Mouse (Mus musculus) left cerebral cortex, postnatal 14 days (tissue): ENCODE results near the gene Brd3. TPM values are rescaled to one million over a fixed set of nuclear protein-coding genes. Genes with fewer than 3 reads are reported as not detected.

ENCODE experiments used
- DNase-seq, 2 experiments: peaks; one replicate each; pipeline ENCODE4 v3.0.0; 2021 to 2022; ENCODE audit warnings: low spot score in 2 of 2, mixed read lengths in 1 of 2
- intact Hi-C: fragments of 180-260 bp; cut with DNase I; formaldehyde crosslinking; loops from one replicate; pipeline ENCODE4 v1.15.1; 2025
- microRNA-seq, 2 experiments: library from miRNA; unstranded; fragments of <30 nt; microRNA quantifications; one replicate each; pipeline ENCODE4 v1.2.0; 2022
- total RNA-seq, 2 experiments: library from RNA; stranded (reverse); gene quantifications; 2 replicates each; pipeline ENCODE4 v1.2.3; 2021

Gene Brd3
- total RNA-seq, 2 experiments from 2014 or later = 61.3 to 64.0 TPM

DNA sequence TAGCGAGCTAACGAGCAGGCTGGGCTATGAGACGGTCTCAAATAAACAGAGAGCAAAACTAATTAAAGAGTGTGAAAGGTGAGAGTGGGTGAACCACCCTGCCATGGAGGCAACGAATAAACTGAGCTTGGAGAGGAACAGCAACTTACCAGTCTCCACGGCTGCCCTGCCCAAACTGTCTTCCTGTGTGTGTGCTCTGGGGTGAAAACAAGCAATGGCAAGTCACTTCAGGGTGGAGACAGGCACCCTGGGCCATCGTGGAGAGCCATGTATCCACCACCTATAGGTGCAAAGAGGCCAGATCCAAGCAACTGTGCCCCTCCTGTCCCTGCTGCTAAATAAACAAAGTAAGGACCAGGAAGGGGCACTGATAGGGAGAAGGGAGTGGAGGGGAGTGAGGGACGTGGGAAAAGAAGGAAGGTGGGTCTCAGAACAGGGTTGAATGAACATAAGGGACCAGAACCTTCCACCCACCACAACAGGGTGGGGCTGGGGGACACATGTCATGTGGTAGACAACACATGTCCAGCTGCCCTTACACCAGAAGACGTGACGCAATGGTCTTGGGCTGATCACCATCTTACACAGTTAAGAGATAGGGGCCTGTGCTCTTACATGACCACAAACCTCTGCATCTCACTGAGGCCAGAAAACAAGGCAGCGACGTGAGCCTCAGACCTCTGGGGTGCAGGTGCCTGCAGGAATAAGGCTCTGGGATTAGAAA lies 92.2 kb downstream of the Brd3 start:
- intact Hi-C loops = no loop called here
- DNase-seq = no peak

DNA sequence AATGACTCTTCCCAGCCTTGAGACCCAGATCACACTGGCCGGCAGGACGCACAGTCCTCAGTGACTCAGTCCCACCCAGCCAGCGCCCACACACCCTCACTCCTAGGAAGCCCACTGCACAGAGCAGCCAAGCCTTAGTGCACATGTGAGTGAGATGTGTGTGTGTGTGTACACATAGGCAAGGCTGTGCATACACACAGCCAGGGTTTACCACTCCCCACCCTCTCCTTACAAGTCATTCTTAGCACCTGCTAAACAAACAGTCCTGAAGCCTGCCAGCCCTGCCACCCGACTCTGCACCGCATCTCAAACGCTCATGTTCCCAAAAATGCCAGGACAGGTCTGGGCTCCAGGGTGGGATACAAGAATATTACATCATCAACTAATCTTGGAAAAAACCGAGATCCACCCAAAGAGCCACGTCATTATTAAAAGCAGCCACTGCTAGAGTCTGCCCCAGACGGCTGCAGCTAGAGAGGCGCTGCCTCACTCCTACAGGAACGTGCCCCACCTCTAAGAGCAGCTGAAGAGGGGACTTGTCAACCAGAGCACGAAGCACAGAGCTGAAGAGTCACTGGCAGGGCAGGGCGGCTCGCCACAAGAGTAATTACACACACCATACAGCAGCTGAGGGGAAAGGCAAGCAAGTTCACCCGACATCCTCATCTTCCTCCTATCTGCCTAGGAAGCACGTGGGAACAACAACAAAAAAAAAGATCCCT lies 93.4 kb downstream of the Brd3 start:
- intact Hi-C loops = no loop called here
- peak; percentile 21 to 61 for DNase-seq

DNA sequence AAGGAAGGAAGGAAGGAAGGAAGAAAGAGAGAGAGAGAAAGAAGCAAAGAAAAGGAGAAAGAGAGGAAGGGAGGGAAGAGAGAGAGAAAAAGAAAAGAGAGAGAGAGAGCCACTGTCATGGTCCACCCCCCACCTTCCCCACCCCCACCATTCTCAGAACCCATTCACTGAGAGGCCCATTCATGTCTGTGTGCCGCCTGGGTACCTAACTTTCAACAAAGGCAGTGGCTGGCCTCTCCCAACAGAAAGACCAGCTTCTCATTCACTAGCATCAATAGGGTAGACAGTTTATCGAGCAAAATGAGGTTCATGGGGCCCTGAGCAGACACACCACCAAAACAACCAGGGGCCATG lies 93.9 kb downstream of the Brd3 start:
- intact Hi-C loops = no loop called here
- DNase-seq = no peak

DNA sequence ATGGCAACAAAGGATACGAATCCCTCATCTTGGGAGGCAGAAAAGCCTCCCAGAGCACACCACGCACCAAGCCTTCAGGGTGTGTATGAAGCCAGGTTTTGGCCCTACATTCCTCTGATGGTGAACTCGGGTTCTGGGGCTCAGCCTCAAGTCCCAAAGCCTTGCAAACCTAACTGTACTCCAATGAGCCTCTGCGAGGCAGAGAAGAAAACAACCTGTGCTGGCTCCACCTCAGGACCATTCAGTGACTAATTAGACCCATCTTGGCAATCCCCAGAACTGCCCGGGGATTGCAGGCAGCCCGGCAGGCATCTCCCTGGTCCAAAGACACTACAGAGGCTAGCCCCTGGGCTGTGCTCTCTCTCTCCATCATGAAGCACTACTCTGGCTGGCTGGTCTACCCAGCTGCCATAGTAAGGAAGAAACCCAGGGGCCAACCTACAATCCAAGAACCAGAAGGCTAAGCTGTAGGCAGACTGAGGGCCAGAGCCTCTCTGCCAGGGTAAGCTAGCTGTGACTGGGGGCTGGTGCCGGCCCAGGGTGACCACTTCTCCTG lies 95.1 kb downstream of the Brd3 start:
- no peak for DNase-seq
- intact Hi-C loops = no loop called here

DNA sequence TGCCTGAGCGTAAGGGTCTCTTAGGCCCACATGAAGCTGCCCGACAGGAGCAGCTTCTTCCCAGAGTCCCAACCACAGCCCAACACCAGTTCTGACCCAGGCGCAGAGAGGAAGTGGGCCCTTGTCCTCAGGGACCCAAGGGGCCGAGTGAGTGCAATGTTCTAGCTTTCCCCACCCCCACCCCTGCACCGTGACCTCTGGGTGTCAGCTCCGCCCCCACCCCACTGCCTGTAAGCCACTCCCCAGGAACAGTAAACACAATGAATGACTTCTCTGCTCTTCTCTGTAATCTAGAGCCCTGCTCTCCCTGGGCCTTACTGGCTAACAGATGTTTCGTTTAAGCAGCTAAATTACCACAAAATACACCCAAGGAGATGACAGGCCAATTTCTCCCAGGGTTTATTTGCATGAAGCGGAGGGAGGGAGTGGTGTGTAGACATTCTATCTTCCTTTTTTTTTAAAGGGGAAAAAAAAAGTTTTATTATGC lies 95.7 kb downstream of the Brd3 start:
- intact Hi-C loops = no loop called here
- DNase-seq = no peak

DNA sequence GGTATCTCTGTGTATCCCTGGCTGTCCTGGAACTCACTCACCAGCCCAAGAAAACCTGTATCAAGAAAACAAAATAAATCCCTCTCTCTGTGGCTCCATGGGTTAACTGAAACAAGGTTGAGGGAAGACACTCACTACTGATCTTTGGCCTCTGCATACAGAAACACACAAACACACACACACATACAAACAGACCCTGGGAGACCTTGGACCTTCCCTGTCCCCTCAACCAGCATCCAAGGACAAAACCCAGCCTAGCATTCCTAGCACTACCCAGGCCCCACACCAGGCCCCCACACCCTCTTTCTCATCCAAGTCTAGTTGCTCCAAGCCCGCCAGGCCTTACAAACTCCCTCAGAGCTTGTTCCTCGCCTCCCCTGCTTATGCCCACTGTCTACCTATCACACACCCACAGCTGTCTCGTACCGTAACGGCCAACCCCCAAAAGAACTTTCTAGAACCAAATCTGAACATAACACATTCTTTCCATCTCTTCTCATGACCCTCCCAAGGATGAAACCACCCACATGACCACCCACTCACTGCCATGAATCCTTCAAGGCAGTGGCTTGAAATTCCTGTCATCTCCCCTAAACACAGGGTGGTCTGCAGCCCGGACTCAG lies 96.8 kb downstream of the Brd3 start:
- intact Hi-C loops = no loop called here
- no peak for DNase-seq

DNA sequence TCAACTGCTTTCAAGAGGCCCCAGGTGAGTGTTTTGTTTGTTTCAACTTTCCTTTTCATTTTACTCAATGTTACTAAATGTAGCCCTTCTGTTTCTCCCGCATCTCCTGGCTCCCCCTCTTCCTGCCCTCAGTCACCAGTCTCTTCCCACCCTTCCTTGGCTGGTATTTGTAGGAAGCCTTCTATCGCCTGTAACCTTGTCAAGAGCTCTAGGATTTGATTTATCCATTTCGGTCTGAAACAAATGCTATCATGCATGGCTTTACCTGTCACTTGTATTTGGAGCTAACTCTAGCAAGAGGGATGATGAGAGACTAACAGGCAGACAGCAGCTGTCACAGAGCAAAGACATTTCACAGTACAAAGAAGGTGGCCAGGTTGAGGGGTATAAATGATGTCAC lies 99.3 kb downstream of the Brd3 start:
- DNase-seq = no peak
- intact Hi-C loops = no loop called here

DNA sequence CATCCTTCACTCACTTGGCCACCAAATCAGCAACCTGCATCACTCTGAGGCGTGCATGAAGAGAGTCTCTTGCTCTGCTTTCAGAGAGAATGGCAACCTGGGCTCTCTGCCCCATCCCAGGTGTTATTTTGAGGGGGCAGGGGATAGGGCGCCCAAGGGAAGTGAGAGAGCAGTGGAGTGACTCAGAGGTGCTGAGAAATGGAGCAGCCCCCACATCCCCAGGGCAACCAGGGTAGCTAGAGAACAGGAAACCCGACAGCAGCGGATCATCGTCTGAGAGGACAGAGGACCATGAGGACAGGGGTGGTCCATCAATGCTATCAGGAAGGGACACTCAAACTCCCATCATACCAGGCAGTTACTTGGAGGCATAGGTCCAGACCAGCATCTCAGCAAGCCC lies 100.5 kb downstream of the Brd3 start:
- intact Hi-C loops = no loop called here
- no peak for DNase-seq

DNA sequence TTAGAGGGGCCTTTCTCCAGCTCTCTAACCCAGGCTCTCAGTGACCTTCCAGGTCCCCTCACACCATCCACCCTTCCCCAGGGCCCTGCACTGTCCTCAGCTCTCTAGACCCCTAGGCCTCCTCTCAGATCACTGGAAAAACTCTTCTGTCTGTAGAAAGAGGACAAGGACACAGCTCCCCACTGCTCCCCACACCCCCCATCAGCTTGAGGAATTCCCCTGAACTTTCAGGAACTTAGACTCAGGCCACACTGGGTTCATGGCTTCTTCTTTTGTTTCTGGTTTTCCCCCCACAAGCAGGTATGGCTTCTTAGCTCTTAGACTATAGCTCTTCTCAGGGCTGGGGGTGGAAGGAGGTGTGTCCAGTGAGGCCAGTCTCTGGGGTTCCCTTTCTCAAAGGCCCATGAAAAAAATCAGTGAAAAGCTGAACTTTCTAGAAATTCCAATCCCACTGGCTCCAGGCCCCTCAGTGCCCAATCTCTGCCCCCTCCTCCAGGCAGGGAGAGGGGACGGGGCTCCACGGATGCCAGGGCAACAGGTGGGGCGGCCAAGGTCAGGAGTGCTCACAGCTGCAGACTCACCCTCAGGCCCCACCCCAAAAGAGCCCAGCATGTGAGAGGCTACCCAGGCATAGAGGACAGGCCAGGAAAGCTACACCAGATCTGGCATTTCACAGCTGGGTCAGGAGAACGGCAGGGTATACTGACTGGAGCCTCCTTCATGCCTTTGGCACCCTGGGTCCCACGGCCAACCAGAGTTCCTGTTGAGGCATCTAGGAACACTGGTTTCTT lies 102.2 kb downstream of the Brd3 start:
- DNase-seq = no peak
- intact Hi-C loops = no loop called here

DNA sequence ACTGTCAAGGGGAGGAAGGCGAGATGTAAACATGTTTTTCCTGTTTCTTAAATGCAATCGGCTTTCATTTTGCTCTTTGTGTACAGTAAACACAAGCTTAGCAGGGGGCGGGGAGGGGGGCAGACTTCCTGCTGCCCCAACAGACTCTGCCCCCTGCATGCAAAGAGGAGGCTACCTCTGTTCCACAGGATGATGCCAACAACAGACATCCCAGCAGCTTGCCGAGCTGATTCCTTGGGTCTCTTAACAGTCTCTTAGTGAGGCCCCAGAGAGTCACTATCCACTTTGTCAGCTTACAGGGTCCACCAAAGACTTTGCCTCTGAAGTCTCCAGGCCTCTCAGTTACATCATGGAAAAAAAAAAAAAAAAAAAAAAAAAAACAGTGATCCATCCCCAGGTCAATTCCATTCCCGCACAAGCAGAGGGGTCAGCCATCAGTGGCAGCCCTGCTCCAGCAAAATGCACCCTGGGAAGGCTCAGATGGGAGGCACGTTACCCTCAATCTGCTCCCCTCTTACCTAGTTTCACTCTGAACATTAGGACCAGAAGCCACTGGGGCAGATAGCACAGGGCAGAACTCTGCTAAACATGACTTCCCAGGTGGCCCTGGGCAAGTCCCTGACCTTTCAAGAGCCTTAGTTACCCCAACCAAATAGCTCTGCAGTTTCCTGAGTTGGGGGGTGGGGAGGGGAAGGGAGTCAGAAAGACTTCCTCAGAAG lies 102.9 kb downstream of the Brd3 start:
- DNase-seq = no peak
- intact Hi-C loops = no loop called here

DNA sequence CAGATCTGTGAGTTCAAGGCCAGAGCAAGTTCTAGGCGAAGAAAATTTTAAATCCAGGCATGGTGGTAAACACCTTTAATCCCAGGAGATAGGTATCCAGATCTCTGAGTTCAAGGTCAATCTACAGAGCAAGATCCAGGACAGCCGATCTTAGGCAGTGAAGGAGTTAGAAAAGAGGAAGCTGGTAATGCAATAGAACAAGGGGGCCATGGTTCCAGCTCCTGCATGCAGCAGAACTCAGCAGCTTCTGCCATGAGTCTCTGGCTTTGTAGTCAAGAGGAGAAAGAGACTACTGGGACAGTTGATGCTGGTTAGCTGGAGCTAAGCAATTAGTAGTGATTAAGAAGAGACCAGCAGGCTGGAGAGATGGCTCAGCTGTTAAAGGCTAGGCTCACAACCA lies 105.9 kb downstream of the Brd3 start:
- intact Hi-C loops = no loop called here

DNA sequence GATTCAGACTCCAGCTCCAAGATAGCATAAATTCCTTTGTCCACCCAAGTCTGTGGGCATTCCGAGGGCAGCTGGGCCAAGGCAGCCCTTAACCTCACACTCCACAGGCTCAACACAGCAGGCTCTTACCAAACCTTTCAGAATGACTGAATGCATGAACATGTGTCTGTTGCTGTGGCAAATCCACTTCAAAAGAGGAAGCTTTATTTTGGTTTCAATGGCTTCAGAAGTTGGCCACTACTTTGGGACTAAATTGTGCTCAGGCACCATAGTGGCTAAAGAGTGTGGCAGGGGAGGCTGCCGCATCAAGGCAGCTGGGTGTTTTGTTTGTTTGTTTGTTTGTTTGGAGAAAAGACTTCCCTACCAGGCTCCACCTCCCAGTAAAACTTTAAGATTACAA lies 107.4 kb downstream of the Brd3 start:
- intact Hi-C loops = no loop called here
- DNase-seq = no peak

More for the DNA sequence above, 105.9 kb downstream of the Brd3 start:
- DNase-seq = no peak

DNA sequence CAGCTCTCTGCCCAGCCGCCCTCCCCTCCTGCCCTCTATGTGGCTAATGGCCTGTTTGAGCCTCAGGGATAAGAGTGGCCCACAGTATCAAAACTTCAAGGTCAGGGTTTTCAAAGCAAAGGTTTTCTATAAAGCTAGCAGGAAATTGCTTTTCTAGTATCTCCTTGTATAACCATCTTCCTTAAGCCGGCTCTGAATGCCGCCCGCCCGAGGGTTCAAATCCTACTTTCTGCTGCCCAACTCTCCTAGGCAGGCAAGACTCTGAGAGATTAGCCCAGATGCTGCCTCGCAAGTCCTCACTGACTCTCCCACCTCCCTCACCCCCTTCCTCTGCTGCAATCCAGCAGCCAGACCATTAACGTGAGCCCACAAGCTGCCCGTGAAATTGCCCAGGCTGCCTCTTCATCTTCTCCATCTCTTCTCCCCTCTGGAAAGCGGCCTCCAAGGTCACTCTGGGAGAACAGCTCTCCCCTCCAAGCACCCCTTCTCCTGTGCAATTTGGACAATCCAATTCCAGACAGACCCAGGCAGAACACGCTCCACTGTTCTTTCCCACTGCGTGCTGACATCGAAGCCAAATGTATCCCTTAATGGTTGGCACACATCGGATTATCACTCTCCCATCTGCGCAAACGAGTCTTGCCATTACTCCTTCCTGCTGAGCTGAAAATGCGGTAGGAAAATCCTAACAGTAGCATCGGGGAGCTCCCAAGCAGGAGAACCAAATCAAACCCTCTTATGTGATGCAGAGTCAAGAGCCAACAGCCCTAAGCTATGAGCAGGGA lies 110.6 kb downstream of the Brd3 start:
- intact Hi-C loops = no loop called here
- no peak for DNase-seq

Small RNA genes lying within 50 kb of the gene (microRNA-seq; reads per million reads assigned to microRNA genes)
- gene Gm24049 (0 reads per million in 2 experiments), gene Mir7578 (0 reads per million in 2 experiments)

Other genes starting within 250 kb of the Brd3 start
- gene Vav2, start 80.6 kb downstream of the Brd3 start, total RNA-seq = 10 to 100 TPM; 15.9 to 18.9 TPM
- gene Brd3os, start 65.3 kb downstream of the Brd3 start, total RNA-seq = 10 to 100 TPM; 27.9 to 28.5 TPM
- gene Wdr5, start 7.5 kb upstream of the Brd3 start, total RNA-seq = 10 to 100 TPM; 34.9 to 37.3 TPM
- gene Rxra, start 168.8 kb upstream of the Brd3 start, total RNA-seq = 10 to 100 TPM; 15.6 to 16.2 TPM